Mouse (Mus musculus) forebrain, embryonic 16.5 days (tissue): ENCODE data around the gene Ext2. TPM values are rescaled to one million over a fixed set of nuclear protein-coding genes. Genes with fewer than 3 reads are reported as not detected.

Source experiments
- ATAC-seq: fragments of 200-750 bp; cut with Nextera tagmentation; 2 replicates; pipeline ENCODE4 v1.8.0; 2017; ENCODE audit warnings: mild to moderate bottlenecking, moderate library complexity
- H3K27ac ChIP-seq: fragments of 300-500 bp; sonication (generic); 2 replicates; pipeline ENCODE4 v1.5.1; 2014; ENCODE audit warnings: low read length, control low read depth
- H3K27me3 ChIP-seq: fragments of 300-500 bp; sonication (generic); replicated peaks from 2 replicates; pipeline ENCODE4 v1.6.1; 2014; ENCODE audit warnings: low read length; ENCODE audit not compliant: control insufficient read depth, insufficient read depth
- H3K36me3 ChIP-seq: fragments of 300-500 bp; sonication (generic); 2 replicates; pipeline ENCODE4 v1.6.1; 2014; ENCODE audit not compliant: control insufficient read depth, insufficient read depth
- H3K4me1 ChIP-seq: fragments of 300-500 bp; sonication (generic); replicated peaks from 2 replicates; pipeline ENCODE4 v1.6.1; 2014; ENCODE audit warnings: low read length; ENCODE audit not compliant: control insufficient read depth, insufficient read depth
- H3K4me2 ChIP-seq: fragments of 300-500 bp; sonication (generic); 2 replicates; pipeline ENCODE4 v1.6.1; 2014; ENCODE audit warnings: mild to moderate bottlenecking, low read length, control low read depth
- H3K4me3 ChIP-seq: fragments of 300-500 bp; sonication (generic); replicated peaks from 2 replicates; pipeline ENCODE4 v1.5.1; 2014; ENCODE audit warnings: mild to moderate bottlenecking, low read length, control low read depth
- H3K9ac ChIP-seq: fragments of 300-500 bp; sonication (generic); replicated peaks from 2 replicates; pipeline ENCODE4 v1.6.1; 2014; ENCODE audit warnings: low read depth, low read length, control low read depth
- H3K9me3 ChIP-seq: fragments of 300-500 bp; sonication (generic); 2 replicates; pipeline ENCODE4 v1.6.1; 2016; ENCODE audit warnings: low read length; ENCODE audit not compliant: control insufficient read depth
- WGBS: fragments of 180-500 bp; shearing (Covaris S2); extraction: QIAGEN DNeasy Blood & Tissue Kit; methylation state at CpG from one replicate; pipeline ENCODE4 v1.1.7; 2014; 5-methylcytosine and 5-hydroxymethylcytosine counted together
- polyA plus RNA-seq: library from polyadenylated mRNA; unstranded; fragments of >200 nt; fragmentation: Nextera tagmentation; extraction: Ambion mirVana; gene quantifications from 2 replicates; pipeline ENCODE4 v1.2.1, GENCODE M21; 2015

Ext2 gene
- 69.1 and 69.7 TPM in 2 replicates for polyA plus RNA-seq

GRCm38 (mm10) chr2:93822045-93822749 is at the start of gene Ext2:
Ext2 (minus strand) TSS chr2:93822568.
- no peaks in the 10 kb centered on the region for H3K36me3 ChIP-seq
- peak within 1 kb of the TSS; percentile 68 for H3K4me3 ChIP-seq
- peaks cover 10% of the 10 kb centered on the region for H3K4me1 ChIP-seq
- peak within 1 kb of the TSS; percentile 38; the same call in 1 of the 2 replicates for H3K27ac ChIP-seq
- H3K4me2 ChIP-seq: peak within 1 kb of the TSS; percentile 53
- 0% methylated on average over 54 of the region's 66 CpGs for WGBS
- no peaks in the 10 kb centered on the region for H3K27me3 ChIP-seq
- ATAC-seq: peak; percentile 94
- H3K9ac ChIP-seq: peak within 1 kb of the TSS; percentile 95
- no peaks in the 10 kb centered on the region for H3K9me3 ChIP-seq

- H3K27ac ChIP-seq: no peak overlapping the region
- no peak for ATAC-seq
- WGBS: 93% methylated on average over 4 of the region's 4 CpGs
Observed at GRCm38 (mm10) chr2:93871411-93871925, 49.1 kb upstream of the Ext2 start.

GRCm38 (mm10) chr2:93870842-93871241 is 48.5 kb upstream of the Ext2 start:
- H3K4me2 ChIP-seq: no peak overlapping the region
- no peaks in the 10 kb centered on the region for H3K27me3 ChIP-seq
- no peak overlapping the region for H3K9ac ChIP-seq
- H3K4me3 ChIP-seq: no peak overlapping the region
- no peaks in the 10 kb centered on the region for H3K36me3 ChIP-seq
- peak; percentile 71 for ATAC-seq
- H3K27ac ChIP-seq: no peak overlapping the region
- 39% methylated on average over 4 of the region's 4 CpGs for WGBS
- H3K9me3 ChIP-seq: no peaks in the 10 kb centered on the region
- peaks cover 11% of the 10 kb centered on the region for H3K4me1 ChIP-seq

More at GRCm38 (mm10) chr2:93871411-93871925, 49.1 kb upstream of the Ext2 start:
- H3K4me1 ChIP-seq: peaks cover 11% of the 10 kb centered on the region
- H3K9ac ChIP-seq: no peak overlapping the region
- H3K9me3 ChIP-seq: no peaks in the 10 kb centered on the region
- H3K4me3 ChIP-seq: no peak overlapping the region
- no peaks in the 10 kb centered on the region for H3K27me3 ChIP-seq
- H3K4me2 ChIP-seq: no peak overlapping the region
- H3K36me3 ChIP-seq: no peaks in the 10 kb centered on the region

GRCm38 (mm10) chr2:93869107-93869600 is 46.8 kb upstream of the Ext2 start, which contains the start of gene Accsl:
Accsl (minus strand) TSS chr2:93869157.
- no peak within 1 kb of the TSS for H3K4me3 ChIP-seq
- no peaks in the 10 kb centered on the region for H3K9me3 ChIP-seq
- H3K9ac ChIP-seq: no peak within 1 kb of the TSS
- H3K27ac ChIP-seq: no peak within 1 kb of the TSS
- no peaks in the 10 kb centered on the region for H3K36me3 ChIP-seq
- peaks cover 8% of the 10 kb centered on the region for H3K4me1 ChIP-seq
- no peaks in the 10 kb centered on the region for H3K27me3 ChIP-seq
- no peak for ATAC-seq
- no peak within 1 kb of the TSS for H3K4me2 ChIP-seq
- WGBS: 52% methylated on average over 7 of the region's 7 CpGs

GRCm38 (mm10) chr2:93868566-93868965 is 46.2 kb upstream of the Ext2 start:
- no peak overlapping the region for H3K4me3 ChIP-seq
- no peaks in the 10 kb centered on the region for H3K36me3 ChIP-seq
- ATAC-seq: no peak
- H3K4me1 ChIP-seq: peaks cover 3% of the 10 kb centered on the region
- no peak overlapping the region for H3K27ac ChIP-seq
- no peaks in the 10 kb centered on the region for H3K9me3 ChIP-seq
- H3K9ac ChIP-seq: no peak overlapping the region
- WGBS: 88% methylated on average over 11 of the region's 11 CpGs
- H3K4me2 ChIP-seq: no peak overlapping the region
- no peaks in the 10 kb centered on the region for H3K27me3 ChIP-seq

- H3K27me3 ChIP-seq: no peaks in the 10 kb centered on the region
- H3K27ac ChIP-seq: no peak overlapping the region
- H3K9me3 ChIP-seq: no peaks in the 10 kb centered on the region
- 48% methylated on average over 4 of the region's 4 CpGs for WGBS
- H3K36me3 ChIP-seq: no peaks in the 10 kb centered on the region
- no peak overlapping the region for H3K4me3 ChIP-seq
- H3K4me1 ChIP-seq: no peaks in the 10 kb centered on the region
- H3K4me2 ChIP-seq: no peak overlapping the region
- ATAC-seq: no peak
- H3K9ac ChIP-seq: no peak overlapping the region
Observed at GRCm38 (mm10) chr2:93863229-93863628, 40.9 kb upstream of the Ext2 start.

- H3K9ac ChIP-seq: no peak overlapping the region
- 75% methylated on average over 12 of the region's 12 CpGs for WGBS
- no peaks in the 10 kb centered on the region for H3K9me3 ChIP-seq
- no peak overlapping the region for H3K4me2 ChIP-seq
- H3K27ac ChIP-seq: no peak overlapping the region
- H3K4me3 ChIP-seq: no peak overlapping the region
- no peaks in the 10 kb centered on the region for H3K36me3 ChIP-seq
- no peak for ATAC-seq
- H3K4me1 ChIP-seq: no peaks in the 10 kb centered on the region
- H3K27me3 ChIP-seq: no peaks in the 10 kb centered on the region
Observed at GRCm38 (mm10) chr2:93858845-93859244, 36.5 kb upstream of the Ext2 start.

- Histone ChIP-seq H3K4me1 (peaks cover 12% of the 10 kb centered on the region), H3K4me3 (no peak overlapping the region), H3K9me3 (no peaks in the 10 kb centered on the region), H3K27ac (no peak overlapping the region), H3K36me3 (no peaks in the 10 kb centered on the region), H3K27me3 (no peaks in the 10 kb centered on the region), H3K4me2 (no peak overlapping the region), H3K9ac (no peak overlapping the region)
- 96% methylated on average over 1 of the region's 1 CpGs for WGBS
- no peak for ATAC-seq
Observed at GRCm38 (mm10) chr2:93851303-93851702, 28.9 kb upstream of the Ext2 start.

- Histone ChIP-seq H3K4me1 (peaks cover 12% of the 10 kb centered on the region), H3K27ac (no peak overlapping the region), H3K4me2 (peak overlapping the region; percentile 86), H3K9me3 (no peaks in the 10 kb centered on the region), H3K27me3 (no peaks in the 10 kb centered on the region), H3K4me3 (no peak overlapping the region; the same call in none of the 2 replicates), H3K9ac (no peak overlapping the region), H3K36me3 (no peaks in the 10 kb centered on the region)
- WGBS: 49% methylated on average over 13 of the region's 13 CpGs
- no peak for ATAC-seq
Observed at GRCm38 (mm10) chr2:93850317-93850944, 28.1 kb upstream of the Ext2 start.
